Mouse (Mus musculus): ENCODE measurements at regions not wholly inside any gene's neighbourhood (a gene's known extent, or its start where the extent isn't known, plus 50 kb on each side); places are given as distances from the start of the nearest gene placed in this dataset.

GRCm38 (mm10) chr10:29689529-29689928 is 153.9 kb upstream of the Rspo3 start:
- no peak for TF ChIP-seq POLR2A (IDR thresholded peaks at IDR 0.05; ENCODE audit: borderline replicate concordance, insufficient read depth, low read length)
- no peak for TF ChIP-seq CTCF (IDR thresholded peaks at IDR 0.05; ENCODE audit: borderline replicate concordance, insufficient read depth, low read depth, low read length)

Measured in cerebellum, adult 2 months (tissue).